Mouse (Mus musculus) lung, postnatal 0 days (tissue): ENCODE measurements at regions not wholly inside any gene's neighbourhood (a gene's known extent, or its start where the extent isn't known, plus 50 kb on each side); places are given as distances from the start of the nearest gene placed in this dataset.

Experiments
- CTCF ChIP-seq: IDR thresholded peaks from 2 replicates; pipeline ENCODE4 v1.5.1; 2016; ENCODE audit warnings: antibody characterized with exemption, mild to moderate bottlenecking
- EP300 ChIP-seq: IDR thresholded peaks from 2 replicates; pipeline ENCODE4 v1.6.1; 2016; ENCODE audit warnings: antibody characterized with exemption, mild to moderate bottlenecking, control low read depth

DNA sequence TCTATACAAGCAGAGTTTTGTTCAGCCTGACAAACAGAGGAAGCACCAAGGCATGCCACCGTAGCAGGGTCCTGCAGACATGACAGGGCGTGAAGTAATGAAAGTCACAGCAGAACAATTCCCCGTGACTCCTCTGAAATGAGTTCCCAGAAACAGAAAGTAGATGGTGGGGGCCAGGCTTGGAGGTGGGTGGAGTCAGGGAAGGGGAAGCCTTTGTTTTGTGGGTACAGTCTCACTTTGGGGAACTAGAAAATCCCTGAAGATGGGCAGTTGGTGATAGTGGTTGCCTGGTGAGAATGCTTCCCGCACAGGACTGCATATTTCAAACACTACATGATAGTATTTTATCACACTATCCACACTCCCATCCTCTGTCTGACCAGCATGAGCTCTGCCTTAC lies 100.4 kb upstream of the Afdn start:
- TF ChIP-seq CTCF = no peak
- TF ChIP-seq EP300 = no peak
